Mouse (Mus musculus) cerebellum, adult 2 months (tissue): ENCODE measurements at regions not wholly inside any gene's neighbourhood (a gene's known extent, or its start where the extent isn't known, plus 50 kb on each side); places are given as distances from the start of the nearest gene placed in this dataset.

Source experiments
- CTCF ChIP-seq: fragments of 200-500 bp; IDR thresholded peaks from 2 replicates; pipeline ENCODE4 v1.5.1; 2011; ENCODE audit warnings: low read depth, mild to moderate bottlenecking, control low read depth, low read length, moderate library complexity, borderline replicate concordance; ENCODE audit not compliant: insufficient read depth
- POLR2A ChIP-seq: fragments of 200-500 bp; IDR thresholded peaks from 2 replicates; pipeline ENCODE4 v1.6.1; 2011; ENCODE audit warnings: low read length, control low read depth, borderline replicate concordance; ENCODE audit not compliant: insufficient read depth

- TF ChIP-seq CTCF (no peak), POLR2A (no peak)
These were observed 1149.1 kb downstream of the 4930447A16Rik start for GRCm38 (mm10) chr15:38574447-38574846.
